Mouse (Mus musculus): ENCODE data around the gene Mettl25. TPM values are rescaled to one million over a fixed set of nuclear protein-coding genes. Genes with fewer than 3 reads are reported as not detected.

Gene Mettl25
- total RNA-seq, 2 experiments from 2014 or later, result 3.8 to 4.4 TPM

- no peak for DNase-seq
These were observed 87.2 kb downstream of the Mettl25 start for GRCm38 (mm10) chr10:105753831-105754605.

DNA sequence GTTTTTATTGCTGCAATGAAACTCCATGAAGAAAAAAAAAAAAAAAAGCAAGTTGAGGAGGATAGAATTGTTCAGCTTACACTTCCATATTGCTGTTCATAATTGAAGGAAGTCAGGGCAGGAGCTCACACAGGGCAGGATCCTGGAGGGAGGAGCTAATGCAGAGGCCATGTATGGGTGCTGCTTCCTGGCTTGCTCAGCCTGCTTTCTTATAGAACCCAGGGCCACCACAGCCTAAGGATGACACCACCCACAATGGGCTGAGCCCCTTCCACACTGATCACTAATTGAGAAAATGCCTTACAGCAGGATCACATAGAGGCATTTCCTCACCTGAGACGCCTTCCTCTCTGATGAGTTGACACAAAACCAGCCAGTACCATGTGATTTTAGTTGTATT is 95.2 kb downstream of the Mettl25 start:
- no peak for DNase-seq

DNA sequence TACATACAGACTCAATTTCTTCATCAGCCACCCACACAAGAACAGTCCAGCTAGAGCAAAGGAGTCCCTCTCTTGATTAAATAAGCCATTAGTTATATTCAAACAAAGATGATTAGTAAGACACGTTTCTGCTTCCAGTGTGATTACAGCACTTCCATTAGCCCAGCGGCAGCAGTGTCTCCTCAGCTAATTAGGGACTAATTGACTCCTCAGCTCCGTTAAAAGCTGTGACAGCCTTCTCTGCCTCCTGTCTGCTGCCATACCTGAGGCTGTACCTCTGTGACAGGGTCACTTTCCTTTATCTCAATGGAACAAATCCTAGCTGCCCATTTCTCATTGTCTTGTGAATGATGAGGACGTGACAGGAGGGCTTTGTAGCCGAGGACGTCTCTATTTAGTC is 99.4 kb downstream of the Mettl25 start:
- no peak for DNase-seq

GRCm38 (mm10) chr10:105738942-105739341 is 102.2 kb downstream of the Mettl25 start:
- DNase-seq, result no peak

DNA sequence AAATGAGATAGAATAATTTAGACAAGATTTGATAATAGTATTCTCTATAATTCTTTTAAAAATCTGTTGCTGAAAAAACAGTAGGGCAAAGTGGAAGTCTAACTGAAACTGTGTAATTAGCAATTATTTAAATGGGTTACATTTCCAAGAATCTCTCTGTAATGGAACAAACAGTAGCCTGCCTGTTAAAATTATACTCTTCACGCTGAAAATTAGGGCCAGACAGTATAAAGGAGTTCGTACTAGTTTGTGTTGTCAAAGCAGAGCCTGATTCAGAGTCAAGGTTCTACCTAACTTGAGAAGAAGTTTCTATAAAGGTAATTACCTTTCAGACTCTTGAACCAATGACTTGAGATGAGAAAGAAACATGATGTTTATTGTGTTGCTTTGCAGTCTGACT is 113.4 kb downstream of the Mettl25 start:
- no peak for DNase-seq

DNA sequence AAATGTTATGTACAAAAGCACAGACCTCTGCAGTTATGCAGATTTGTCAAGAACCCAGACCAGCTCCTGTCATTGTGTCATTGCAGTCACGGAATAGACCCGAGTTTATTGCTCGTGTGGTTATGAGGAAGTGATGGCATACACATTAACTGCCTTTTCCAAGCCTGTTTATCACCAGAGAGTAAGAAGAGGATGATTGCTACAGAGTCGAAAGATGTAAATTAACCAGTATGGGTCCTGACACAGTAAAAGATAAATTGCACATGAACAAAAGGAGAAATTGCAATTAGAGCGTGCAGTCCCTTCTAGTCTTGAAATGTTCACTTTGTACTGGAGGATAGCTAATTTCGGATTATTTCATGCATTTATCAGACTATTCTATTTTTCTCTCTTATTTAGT is 113.8 kb downstream of the Mettl25 start:
- no peak for DNase-seq

DNA sequence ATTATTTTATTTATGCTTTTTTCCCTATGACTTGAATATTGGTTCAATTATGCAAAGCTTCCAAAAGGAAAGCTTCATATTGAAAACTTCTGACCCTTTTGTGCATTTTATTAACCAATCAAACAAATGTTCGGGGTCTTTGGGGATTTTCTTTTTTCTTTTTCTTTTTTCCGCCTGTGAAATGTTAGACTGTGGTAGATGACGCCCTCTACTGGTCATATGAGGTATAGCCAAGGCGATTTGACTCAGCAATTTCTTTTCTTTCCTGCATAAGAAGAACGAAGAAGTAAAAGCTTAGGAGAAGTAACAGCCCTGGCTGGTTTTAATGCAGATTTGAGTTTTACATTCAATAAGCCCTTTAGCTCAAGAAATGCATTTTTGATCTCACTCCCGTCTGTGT is 126.3 kb downstream of the Mettl25 start:
- DNase-seq, result peak in 1 of 2 experiments; percentile 4

DNA sequence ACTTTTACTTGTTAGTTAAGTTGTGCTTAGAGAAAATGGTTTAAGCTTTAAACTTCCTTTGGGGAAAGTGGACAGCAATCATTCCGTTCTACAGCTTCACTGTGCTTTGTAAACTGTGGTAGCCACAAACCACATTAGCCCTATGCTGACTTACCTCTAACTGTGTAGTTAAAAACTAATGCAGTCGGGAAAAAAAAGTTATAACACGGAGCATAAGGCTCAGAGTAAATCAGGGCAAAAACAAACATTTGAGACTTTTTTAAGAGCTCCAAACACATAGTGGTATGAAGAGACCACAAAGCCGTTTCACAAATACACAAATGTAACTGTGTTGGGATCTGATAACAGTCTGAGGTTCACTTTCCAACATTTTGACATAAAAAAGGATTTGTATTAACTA is 126.8 kb downstream of the Mettl25 start:
- DNase-seq, result no peak

DNA sequence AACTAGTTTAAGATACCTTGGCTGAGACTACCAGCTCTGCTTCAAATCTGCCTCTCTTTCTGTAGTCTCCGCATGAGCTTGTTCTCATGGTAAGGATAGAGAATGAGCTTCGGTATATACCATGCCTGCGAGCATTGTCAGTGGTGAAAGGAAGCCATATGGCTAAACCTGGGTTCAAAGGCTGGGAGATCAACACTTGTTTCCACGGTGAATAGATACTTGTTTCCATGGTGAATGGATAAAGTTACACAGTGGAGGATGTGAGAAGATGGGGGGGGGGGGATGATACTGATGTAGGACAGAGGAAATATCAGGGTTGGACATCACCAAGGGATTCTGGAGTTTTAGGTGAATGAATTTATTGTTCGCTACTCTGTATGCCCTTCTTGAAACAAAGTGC is 128.0 kb downstream of the Mettl25 start:
- no peak for DNase-seq

Other genes with a start within 250 kb of the Mettl25 start
- 1 to 10 TPM; 9.5 to 9.8 TPM for gene Ccdc59, start 313 bp downstream of the Mettl25 start, total RNA-seq (2021)

Data from heart, adult 18-20 months (tissue).